Mouse (Mus musculus): ENCODE measurements around the gene Sf3a1. TPM values are rescaled to one million over a fixed set of nuclear protein-coding genes. Genes with fewer than 3 reads are reported as not detected.

The Sf3a1 gene
- polyA plus RNA-seq, 1 experiment: 24.7 TPM

DNA sequence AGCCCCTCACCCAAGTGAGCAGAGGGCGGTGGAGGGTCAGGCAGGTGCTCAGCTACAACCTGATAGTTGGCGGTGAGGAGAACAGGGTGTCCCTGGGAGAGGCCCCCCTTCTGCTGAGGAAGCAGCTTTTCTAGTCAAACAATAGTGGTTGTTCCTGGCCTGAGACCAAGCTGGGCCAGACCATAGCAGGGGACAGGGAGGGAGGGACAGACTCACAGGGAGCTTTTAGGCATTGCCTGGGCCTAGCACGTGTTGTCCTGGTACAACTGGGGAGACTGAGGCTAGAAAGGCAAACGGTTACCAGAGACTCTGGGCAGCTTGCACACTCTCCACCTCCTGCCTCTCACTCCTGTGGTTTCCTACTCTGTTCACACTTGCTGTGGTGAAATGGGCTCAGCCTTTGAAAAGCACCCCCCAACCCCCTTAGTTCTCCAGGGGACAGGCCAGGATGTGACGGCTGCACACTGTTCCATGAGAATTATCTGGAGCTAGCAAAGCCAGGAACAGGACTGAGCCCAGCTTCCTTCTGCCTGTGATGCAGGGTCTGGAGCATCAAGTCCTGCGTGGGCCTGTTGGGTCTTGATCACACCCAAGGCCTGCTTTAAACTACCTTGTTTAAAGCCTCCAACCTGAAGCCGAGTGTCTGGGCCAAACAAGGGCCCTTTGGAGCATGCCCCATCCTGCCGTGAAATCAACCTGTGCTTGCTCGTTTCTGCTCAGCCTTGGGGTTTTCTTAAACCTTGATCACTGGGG is 56.3 kb downstream of the Sf3a1 start:
- Histone ChIP-seq H3K27ac (ENCODE audit: insufficient read depth, low read depth, low read length) (peak overlapping the region; percentile 44; the same call in 1 of the 2 replicates), H3K4me1 (ENCODE audit: control insufficient read depth, insufficient read depth, insufficient read length, low read length) (peaks cover 7% of the 10 kb centered on the region), H3K27me3 (ENCODE audit: control insufficient read depth, insufficient read depth, low read length) (no peaks in the 10 kb centered on the region), H3K4me3 (ENCODE audit: low read depth, low read length) (no peak overlapping the region), H3K36me3 (ENCODE audit: control insufficient read depth, insufficient read depth, low read length) (peaks cover 27% of the 10 kb centered on the region)
- WGBS: 83% methylated on average over 9 of the region's 9 CpGs
- TF ChIP-seq POLR2A (IDR thresholded peaks at IDR 0.05; ENCODE audit: low read depth, low read length) (no peak), CTCF (IDR thresholded peaks at IDR 0.05; ENCODE audit: extremely low read depth, insufficient read length, insufficient replicate concordance, low read depth, low read length) (no peak)

DNA sequence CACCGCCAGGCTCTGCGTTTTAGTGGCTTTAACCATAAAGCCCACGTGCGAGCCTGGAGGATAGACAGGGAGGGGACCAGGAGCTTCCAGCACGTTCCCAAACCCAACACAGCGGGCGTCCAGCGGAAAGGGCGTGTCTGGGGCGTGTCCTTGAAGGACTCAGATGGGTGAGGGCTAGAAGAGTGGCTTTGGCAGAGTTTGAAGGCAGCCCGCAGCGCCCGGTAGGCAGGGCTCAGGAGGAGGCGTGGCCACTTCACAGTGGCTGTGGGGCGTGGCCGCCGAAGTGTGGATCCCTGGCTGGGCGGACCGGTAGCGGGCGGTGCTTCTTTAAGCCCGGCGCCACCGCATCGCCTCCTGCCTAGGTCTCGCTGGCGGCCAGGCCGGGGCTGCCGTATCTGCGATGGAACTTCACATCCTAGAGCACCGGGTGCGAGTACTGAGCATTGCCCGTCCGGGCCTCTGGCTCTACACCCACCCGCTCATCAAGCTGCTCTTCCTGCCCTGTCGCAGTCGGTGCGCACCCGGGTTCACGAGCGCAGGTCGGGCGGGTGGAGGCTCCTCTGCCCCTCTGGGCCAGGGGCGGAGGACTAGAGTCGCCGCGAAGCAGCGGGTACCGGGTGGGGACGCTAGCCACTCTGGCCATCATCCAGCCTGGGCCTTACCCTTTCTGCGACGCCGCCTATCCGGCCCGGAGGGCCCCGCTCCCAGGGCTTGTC is 57.9 kb downstream of the Sf3a1 start, which contains the start of gene Castor1:
TSS of gene Castor1 (plus strand) at position 312 of the 716 bp plus-strand sequence.
- WGBS: 2% methylated on average over 56 of the region's 56 CpGs
- peaks cover 24% of the 10 kb centered on the region for H3K36me3 ChIP-seq (ENCODE audit: control insufficient read depth, insufficient read depth, low read length)
- peak within 1 kb of the TSS; percentile 44; the same call in 1 of the 2 replicates for H3K27ac ChIP-seq (ENCODE audit: insufficient read depth, low read depth, low read length)
- H3K4me1 ChIP-seq (ENCODE audit: control insufficient read depth, insufficient read depth, insufficient read length, low read length): peaks cover 7% of the 10 kb centered on the region
- no peaks in the 10 kb centered on the region for H3K27me3 ChIP-seq (ENCODE audit: control insufficient read depth, insufficient read depth, low read length)
- TF ChIP-seq POLR2A (IDR thresholded peaks at IDR 0.05; ENCODE audit: low read depth, low read length) (no peak), CTCF (IDR thresholded peaks at IDR 0.05; ENCODE audit: extremely low read depth, insufficient read length, insufficient replicate concordance, low read depth, low read length) (peak; percentile 5; the same call in 1 of the 2 replicates)
- H3K4me3 ChIP-seq (ENCODE audit: low read depth, low read length): peak within 1 kb of the TSS; percentile 70

DNA sequence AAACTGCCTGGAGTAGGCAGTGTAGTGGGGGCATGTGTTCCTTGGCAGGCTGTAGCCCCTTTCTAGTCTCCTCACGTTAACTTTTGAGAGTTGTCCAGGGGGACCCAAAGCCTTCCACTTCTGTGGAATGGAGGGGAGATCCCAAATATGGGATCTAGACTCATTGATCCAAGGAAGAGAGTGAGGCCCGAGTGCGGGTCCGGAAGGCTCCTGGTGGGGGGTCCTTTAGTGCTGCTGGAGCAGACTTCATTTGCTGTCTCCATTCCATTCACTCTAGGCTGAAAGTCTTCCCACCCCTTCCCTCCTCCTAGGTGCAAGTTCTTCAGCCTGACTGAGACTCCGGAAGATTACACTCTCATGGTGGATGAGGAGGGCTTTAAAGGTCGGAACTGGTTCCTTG is 58.5 kb downstream of the Sf3a1 start:
- WGBS: 40% methylated on average over 6 of the region's 6 CpGs
- H3K27me3 ChIP-seq (ENCODE audit: control insufficient read depth, insufficient read depth, low read length): no peaks in the 10 kb centered on the region
- no peak overlapping the region for H3K27ac ChIP-seq (ENCODE audit: insufficient read depth, low read depth, low read length)
- TF ChIP-seq CTCF (IDR thresholded peaks at IDR 0.05; ENCODE audit: extremely low read depth, insufficient read length, insufficient replicate concordance, low read depth, low read length): no peak
- peaks cover 10% of the 10 kb centered on the region for H3K4me1 ChIP-seq (ENCODE audit: control insufficient read depth, insufficient read depth, insufficient read length, low read length)
- peak overlapping the region; percentile 70 for H3K4me3 ChIP-seq (ENCODE audit: low read depth, low read length)
- peaks cover 18% of the 10 kb centered on the region for H3K36me3 ChIP-seq (ENCODE audit: control insufficient read depth, insufficient read depth, low read length)

DNA sequence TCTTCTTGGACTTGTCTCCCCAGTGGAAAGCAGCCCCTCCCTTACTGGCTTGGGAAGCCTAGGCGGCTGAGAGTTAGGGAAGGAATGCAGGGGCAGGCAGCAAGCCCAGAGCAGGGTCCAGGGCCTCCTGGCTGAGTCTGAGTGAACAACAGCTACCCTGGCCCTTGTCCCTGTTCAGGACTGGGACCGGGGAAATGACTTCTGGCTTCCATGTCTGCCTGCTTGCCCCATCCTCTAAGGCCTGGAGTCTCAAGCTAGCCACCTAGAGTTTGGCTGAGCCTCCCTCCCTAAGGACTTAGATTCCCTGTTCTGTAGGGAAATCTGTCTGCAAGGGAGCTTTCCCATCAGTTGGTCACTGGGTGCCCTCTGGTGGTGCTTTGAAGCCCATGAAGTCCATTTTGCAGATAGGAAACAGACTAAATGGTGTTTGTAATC is 59.2 kb downstream of the Sf3a1 start:
- Histone ChIP-seq H3K27me3 (ENCODE audit: control insufficient read depth, insufficient read depth, low read length) (no peaks in the 10 kb centered on the region), H3K4me3 (ENCODE audit: low read depth, low read length) (no peak overlapping the region), H3K27ac (ENCODE audit: insufficient read depth, low read depth, low read length) (no peak overlapping the region), H3K4me1 (ENCODE audit: control insufficient read depth, insufficient read depth, insufficient read length, low read length) (peaks cover 12% of the 10 kb centered on the region), H3K36me3 (ENCODE audit: control insufficient read depth, insufficient read depth, low read length) (peaks cover 11% of the 10 kb centered on the region)
- TF ChIP-seq CTCF (IDR thresholded peaks at IDR 0.05; ENCODE audit: extremely low read depth, insufficient read length, insufficient replicate concordance, low read depth, low read length): peak; percentile 61; the same call in 1 of the 2 replicates
- TF ChIP-seq POLR2A (IDR thresholded peaks at IDR 0.05; ENCODE audit: low read depth, low read length): no peak
- WGBS: 28% methylated on average over 2 of the region's 2 CpGs

DNA sequence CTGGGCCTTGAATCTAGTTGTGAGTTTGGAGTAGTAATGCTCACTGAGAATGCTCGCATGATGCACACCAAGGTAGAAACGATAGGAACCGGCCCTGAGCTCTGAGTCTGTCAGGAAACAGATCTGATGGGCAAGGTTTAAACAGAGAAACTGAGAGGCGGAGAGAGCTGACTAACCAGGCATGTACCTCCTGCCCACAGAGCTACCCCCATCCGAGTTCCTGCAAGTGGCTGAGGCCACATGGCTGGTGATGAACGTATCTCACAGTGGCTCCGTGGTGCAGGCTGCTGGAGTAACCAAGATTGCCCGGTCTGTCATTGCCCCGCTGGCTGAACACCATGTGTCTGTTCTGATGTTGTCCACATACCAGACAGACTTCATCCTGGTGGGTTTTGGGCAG is 59.8 kb downstream of the Sf3a1 start:
- no peak overlapping the region for H3K4me3 ChIP-seq (ENCODE audit: low read depth, low read length)
- WGBS: 56% methylated on average over 9 of the region's 9 CpGs
- peaks cover 12% of the 10 kb centered on the region for H3K4me1 ChIP-seq (ENCODE audit: control insufficient read depth, insufficient read depth, insufficient read length, low read length)
- peaks cover 6% of the 10 kb centered on the region for H3K36me3 ChIP-seq (ENCODE audit: control insufficient read depth, insufficient read depth, low read length)
- no peak overlapping the region for H3K27ac ChIP-seq (ENCODE audit: insufficient read depth, low read depth, low read length)
- no peaks in the 10 kb centered on the region for H3K27me3 ChIP-seq (ENCODE audit: control insufficient read depth, insufficient read depth, low read length)
- TF ChIP-seq CTCF (IDR thresholded peaks at IDR 0.05; ENCODE audit: extremely low read depth, insufficient read length, insufficient replicate concordance, low read depth, low read length): no peak
- TF ChIP-seq POLR2A (IDR thresholded peaks at IDR 0.05; ENCODE audit: low read depth, low read length): no peak

DNA sequence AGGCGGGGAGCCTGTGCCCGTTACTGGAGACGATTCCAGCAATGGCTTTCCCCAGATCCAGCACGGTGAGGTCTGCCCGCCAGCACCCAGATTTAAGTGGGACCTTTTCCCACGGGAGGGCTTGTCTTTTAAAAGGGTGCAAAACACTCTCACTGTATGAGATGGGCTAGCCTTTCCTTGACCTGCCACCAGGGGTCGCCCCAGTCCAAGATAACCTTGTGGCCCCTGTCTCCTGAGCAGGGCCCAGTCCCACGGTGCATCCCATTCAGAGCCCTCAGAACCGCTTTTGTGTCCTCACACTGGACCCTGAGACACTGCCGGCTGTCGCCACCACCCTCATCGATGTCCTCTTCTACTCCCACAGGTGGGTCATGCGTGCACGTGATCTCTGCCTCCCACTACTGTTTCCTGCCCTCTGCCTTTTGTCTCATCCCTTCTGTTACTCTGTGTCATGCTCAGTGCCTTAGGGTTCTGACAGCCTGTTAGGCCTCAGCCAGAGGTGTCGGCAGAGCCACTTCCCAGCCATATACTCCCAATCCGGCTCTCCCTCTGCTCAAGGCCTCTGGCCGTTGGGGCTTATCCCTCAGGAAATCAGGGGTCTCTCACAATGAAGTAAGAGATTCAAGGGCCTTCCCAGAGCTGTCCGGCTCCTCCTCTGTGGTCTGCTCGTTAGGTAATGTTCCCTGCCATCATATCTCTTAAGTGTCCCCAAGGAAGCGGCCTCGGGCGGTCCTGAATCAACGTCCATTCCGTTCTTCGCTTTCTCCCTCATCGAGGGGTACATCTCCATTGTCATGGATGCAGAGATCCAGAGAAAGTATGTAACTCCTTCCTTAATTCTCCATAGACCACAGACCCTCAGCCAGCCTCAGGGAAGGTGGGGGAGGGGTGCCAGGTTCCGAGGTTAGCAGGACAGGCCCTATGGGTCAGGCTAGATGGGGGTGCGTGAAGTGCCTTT is 60.6 kb downstream of the Sf3a1 start:
- WGBS: 56% methylated on average over 28 of the region's 28 CpGs
- TF ChIP-seq POLR2A (IDR thresholded peaks at IDR 0.05; ENCODE audit: low read depth, low read length) (no peak), CTCF (IDR thresholded peaks at IDR 0.05; ENCODE audit: extremely low read depth, insufficient read length, insufficient replicate concordance, low read depth, low read length) (peak; percentile 94)
- H3K4me1 ChIP-seq (ENCODE audit: control insufficient read depth, insufficient read depth, insufficient read length, low read length): peaks cover 12% of the 10 kb centered on the region

More for the DNA sequence above, 60.6 kb downstream of the Sf3a1 start:
- Histone ChIP-seq H3K27me3 (ENCODE audit: control insufficient read depth, insufficient read depth, low read length) (no peaks in the 10 kb centered on the region), H3K27ac (ENCODE audit: insufficient read depth, low read depth, low read length) (no peak overlapping the region), H3K4me3 (ENCODE audit: low read depth, low read length) (no peak overlapping the region), H3K36me3 (ENCODE audit: control insufficient read depth, insufficient read depth, low read length) (no peaks in the 10 kb centered on the region)

Data from small intestine, adult 2 months (tissue).